Mouse (Mus musculus): Measurements from ENCODE around the gene Lrrn3. TPM values are rescaled to one million over a fixed set of nuclear protein-coding genes. Genes with fewer than 3 reads are reported as not detected.

Lrrn3 gene
- polyA plus RNA-seq, 1 experiment from 2014 or later, result 114 TPM

GRCm38 (mm10) chr12:41409431-41409830 is 76.8 kb downstream of the Lrrn3 start:
- 60% methylated on average over 3 of the region's 3 CpGs for WGBS
- H3K4me3 ChIP-seq (ENCODE audit: low read depth, low read length), result no peak overlapping the region
- no peak overlapping the region for H3K9ac ChIP-seq (ENCODE audit: low read depth, low read length)
- no peak overlapping the region for H3K4me2 ChIP-seq (ENCODE audit: low read length)
- no peak overlapping the region for H3K27ac ChIP-seq (ENCODE audit: low read length)
- no peaks in the 10 kb centered on the region for H3K27me3 ChIP-seq (ENCODE audit: control insufficient read depth, insufficient read depth, low read depth, low read length)
- ATAC-seq, result no peak
- no peaks in the 10 kb centered on the region for H3K36me3 ChIP-seq (ENCODE audit: control insufficient read depth, insufficient read depth, low read length)
- no peaks in the 10 kb centered on the region for H3K4me1 ChIP-seq (ENCODE audit: control insufficient read depth, insufficient read depth, low read length)
- no peaks in the 10 kb centered on the region for H3K9me3 ChIP-seq (replicated peaks; ENCODE audit: control insufficient read depth, low read length, poor library complexity, severe bottlenecking)

GRCm38 (mm10) chr12:41401923-41402322 is 84.3 kb downstream of the Lrrn3 start:
- Histone ChIP-seq H3K4me2 (ENCODE audit: low read length) (no peak overlapping the region), H3K36me3 (ENCODE audit: control insufficient read depth, insufficient read depth, low read length) (no peaks in the 10 kb centered on the region), H3K9me3 (replicated peaks; ENCODE audit: control insufficient read depth, low read length, poor library complexity, severe bottlenecking) (no peaks in the 10 kb centered on the region), H3K9ac (ENCODE audit: low read depth, low read length) (no peak overlapping the region), H3K4me3 (ENCODE audit: low read depth, low read length) (no peak overlapping the region), H3K27me3 (ENCODE audit: control insufficient read depth, insufficient read depth, low read depth, low read length) (no peaks in the 10 kb centered on the region), H3K27ac (ENCODE audit: low read length) (no peak overlapping the region), H3K4me1 (ENCODE audit: control insufficient read depth, insufficient read depth, low read length) (no peaks in the 10 kb centered on the region)
- WGBS, result 62% methylated on average over 3 of the region's 3 CpGs
- ATAC-seq, result no peak

Data from midbrain, embryonic 16.5 days (tissue).